Mouse (Mus musculus): ENCODE data around the gene Scamp5.
A peak's percentile ranks its signal among the peaks of the same experiment; 100 is the strongest.
"Not testable (repeated sequence)": the region's sequence is repeated elsewhere in the genome, so short reads cannot be mapped to it uniquely, and the experiment has no call there.

The Scamp5 gene

DNA sequence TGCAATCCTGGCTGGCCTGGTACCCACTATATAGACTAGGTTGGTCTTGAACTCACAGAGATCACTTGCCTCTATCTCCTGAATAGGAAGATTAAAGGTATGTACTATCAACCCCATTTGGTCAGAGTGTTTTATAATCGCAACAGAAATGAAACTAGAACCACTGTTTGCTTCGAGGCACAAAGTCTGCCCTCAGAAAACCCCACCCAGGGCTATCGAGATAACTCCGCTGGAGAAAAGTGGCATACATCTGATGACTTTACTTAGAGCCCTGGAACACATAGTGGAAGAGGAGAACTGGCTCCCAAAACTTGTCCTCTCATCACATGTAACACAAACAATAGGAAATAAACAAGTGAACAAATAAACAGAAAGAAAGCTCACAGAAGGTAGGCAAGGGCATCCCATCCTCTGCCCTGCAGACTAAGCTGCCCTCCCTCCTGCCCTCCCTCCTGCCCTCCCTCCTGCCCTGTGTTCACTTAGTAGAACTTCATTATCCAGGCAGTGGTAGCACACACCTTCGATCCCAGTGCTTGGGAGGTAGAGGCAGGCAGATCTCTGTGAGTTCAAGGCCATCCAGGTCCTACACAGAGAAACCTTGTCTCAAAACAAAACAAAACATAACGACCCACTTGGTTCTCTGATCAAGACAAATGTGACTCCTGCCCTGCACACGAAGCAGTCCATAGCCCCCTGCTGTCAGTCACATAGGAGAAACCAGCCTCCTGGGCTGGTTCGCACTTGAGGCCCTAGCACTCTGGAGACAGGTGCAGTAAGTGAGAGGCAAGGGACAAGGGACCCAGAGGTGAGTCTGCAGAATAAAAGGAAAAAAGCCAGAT lies 15.0 kb downstream of the Scamp5 start:
- DNase-seq (ENCODE audit: low read depth, low spot score): no peak

DNA sequence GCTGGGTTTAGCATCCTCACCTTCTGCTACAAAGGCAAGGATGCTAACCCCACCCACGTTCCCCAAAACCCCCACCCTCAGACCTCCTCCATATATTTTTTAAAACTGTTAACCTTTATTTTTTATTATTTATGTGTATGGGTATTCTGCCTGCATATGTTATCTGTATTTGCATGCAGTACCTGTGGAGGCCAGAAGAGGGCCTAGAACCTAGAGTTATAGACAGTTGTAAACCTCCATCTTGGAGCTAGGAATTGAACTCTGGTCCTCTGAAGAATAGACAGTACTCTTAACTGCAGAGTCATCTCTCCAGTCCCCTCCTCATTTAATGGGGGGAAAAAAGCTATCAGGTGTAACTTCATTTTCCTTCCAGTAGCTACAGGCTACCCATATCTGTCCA lies 18.1 kb downstream of the Scamp5 start:
- no peak for DNase-seq (ENCODE audit: low read depth, low spot score)

DNA sequence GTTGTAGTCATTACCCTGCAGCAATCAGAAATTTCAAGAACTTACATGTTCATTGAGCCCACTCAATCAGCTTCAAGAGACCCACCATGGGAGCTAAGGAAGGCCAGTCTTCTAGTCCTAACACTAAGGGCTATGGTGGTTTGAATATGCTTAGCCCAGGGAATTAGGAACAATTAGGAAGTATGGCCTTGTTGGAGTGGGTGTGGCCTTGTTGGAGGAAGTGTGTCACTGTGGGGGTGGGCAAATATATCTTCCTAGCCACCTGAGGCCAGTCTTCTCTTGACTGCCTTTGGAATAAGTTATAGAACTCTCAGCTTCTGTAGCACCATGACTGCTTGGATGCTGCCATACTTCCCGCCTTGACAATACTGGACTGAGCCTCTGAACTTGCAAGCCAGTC lies 27.2 kb downstream of the Scamp5 start:
- DNase-seq (ENCODE audit: low read depth, low spot score): no peak

DNA sequence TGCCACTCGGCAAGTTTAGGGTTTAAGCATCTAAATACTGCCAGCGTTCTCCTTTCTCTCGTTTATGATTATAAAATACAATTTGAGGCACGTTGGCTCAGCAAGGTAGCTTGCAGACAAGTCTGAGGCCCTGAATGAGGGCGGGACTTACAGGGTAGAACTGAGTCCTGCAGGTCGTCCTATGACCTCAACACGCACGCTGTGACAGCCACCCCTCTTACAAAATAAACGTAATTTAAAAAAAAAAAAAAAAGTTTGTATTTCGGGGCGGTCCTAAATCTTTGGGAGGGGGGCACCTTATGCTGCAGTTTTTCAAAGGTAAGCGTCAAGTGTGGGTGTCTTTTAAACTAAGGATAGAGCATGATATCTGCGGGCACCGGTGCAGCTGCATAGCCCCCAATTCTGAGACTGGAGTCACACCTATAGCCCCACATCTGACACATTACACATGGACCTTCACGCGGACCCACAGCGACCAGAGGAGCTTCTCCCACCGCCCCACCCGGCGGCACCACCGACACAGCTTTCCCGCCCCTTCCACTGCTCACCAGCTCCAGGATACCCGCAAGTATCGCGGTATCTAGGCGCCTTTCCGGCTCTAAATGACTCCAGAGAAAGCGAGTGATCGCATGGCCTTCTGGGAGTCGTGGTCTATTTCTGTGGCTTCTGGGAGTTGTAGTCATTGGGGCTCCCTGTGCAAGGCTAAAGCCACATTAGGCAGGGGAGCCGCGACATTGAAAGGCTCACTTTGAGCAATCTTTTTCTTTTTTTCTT lies 28.2 kb downstream of the Scamp5 start, which contains the start of gene Ppcdc:
Gene Ppcdc (minus strand): TSS at position 603 of the 774 bp plus-strand sequence.
- peak; percentile 84 for DNase-seq (ENCODE audit: low read depth, low spot score)

DNA sequence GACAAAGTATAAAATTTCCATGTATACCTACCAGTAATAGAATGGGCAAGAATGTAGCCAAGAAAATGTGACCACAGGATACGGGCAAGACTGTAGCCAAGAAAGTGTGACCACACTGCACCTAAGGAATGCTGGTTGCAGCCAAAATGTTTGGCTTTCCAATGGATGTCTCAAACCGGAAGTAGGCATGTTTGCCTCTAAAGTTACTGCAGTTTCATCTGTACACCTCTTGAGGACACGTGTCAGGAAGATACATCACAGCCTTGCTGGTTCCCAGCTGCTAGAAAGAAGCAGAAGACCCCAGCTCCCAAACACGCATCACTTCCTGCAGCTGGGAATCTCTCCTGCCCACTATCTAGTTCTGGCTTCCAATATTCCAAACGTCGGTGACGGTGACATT lies 28.8 kb downstream of the Scamp5 start:
- DNase-seq (ENCODE audit: low read depth, low spot score): no peak

DNA sequence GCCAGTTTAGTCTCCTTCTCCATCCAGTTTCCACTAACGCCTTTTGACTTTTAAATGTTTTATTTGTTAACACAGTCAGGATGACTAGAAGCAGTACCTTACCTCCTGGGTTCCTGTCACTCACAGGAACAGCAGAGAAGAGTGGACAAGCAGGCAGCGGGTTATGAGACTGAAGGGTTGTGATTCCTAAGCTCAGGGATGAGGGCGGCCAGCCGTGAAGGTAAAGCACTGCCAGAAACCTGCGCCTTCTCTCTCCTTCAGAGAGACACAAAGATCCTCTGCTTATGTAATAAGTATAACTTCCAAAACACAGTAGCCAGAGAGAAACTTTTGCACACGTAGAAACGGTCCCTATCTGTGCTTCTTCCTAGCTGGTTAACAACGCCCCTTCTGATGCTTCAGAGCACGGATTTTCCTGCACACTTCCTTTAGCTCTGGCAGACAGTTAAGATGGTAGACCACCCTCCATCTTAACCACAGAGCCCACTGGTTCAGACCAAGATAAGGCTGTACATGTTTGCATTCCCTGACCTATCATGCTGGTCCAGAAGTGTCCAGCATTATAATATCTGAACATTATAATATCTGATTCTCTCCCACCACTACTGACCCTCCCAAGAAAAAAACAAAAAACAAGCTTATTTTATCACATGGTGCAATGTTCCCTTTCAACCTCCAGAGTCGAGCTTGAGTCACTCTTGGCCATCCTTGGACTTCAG lies 29.8 kb downstream of the Scamp5 start:
- DNase-seq (ENCODE audit: low read depth, low spot score): no peak

DNA sequence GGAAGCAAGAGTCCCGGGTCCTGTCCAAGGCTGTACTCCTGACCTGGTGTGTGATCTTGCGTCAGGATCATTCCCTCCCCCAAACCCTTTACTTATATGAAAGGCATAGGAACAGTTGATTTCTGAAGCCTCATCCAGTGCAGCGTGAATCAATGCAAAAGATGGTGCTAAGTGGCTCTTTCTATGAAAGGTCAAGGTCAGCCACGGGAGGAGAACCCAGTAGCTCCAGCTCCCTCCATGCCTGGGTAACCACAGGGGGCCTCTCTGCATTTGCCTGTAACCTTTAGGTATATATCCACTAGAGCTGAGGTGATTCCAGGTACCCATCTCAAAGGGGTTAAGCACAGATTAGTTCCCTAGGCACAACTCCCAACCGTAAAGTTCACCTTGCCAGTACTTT lies 31.7 kb downstream of the Scamp5 start:
- no peak for DNase-seq (ENCODE audit: low read depth, low spot score)

DNA sequence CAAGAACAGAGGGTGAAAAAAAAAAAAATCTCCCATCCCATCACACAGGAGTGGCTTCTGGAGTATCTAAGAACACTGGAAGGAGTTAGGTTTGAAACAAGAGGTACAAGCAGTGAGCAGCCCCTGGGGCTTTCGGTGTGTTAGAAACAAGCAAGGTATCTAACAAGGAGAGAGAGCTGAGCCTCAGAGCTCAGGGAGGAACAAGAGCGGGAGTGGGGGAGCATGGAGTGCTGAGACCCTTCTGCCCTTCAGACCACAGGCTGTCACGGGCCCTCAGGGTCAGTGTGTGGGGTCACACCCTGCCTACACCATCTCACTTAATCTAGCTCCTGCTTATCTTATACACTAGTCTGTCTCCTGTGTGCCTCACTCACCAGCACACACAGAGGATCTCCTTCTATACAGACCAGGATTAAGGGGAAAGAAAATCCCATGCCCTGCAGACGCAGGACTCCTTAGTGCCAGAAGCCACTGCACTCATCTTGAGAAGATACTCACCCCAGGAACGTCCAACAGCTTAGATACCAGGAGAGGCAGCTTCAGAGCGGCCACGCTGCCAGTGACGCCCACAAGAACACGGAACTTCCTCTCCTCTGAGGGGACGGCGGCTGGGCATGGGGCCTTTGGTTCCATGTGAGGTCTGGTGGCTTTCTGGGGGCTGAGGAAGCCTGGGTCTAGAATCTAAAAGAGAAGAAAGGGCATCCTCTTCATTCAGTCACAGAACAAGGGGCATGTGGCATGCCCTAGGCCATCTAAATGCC lies 33.3 kb downstream of the Scamp5 start:
- no peak for DNase-seq (ENCODE audit: low read depth, low spot score)

DNA sequence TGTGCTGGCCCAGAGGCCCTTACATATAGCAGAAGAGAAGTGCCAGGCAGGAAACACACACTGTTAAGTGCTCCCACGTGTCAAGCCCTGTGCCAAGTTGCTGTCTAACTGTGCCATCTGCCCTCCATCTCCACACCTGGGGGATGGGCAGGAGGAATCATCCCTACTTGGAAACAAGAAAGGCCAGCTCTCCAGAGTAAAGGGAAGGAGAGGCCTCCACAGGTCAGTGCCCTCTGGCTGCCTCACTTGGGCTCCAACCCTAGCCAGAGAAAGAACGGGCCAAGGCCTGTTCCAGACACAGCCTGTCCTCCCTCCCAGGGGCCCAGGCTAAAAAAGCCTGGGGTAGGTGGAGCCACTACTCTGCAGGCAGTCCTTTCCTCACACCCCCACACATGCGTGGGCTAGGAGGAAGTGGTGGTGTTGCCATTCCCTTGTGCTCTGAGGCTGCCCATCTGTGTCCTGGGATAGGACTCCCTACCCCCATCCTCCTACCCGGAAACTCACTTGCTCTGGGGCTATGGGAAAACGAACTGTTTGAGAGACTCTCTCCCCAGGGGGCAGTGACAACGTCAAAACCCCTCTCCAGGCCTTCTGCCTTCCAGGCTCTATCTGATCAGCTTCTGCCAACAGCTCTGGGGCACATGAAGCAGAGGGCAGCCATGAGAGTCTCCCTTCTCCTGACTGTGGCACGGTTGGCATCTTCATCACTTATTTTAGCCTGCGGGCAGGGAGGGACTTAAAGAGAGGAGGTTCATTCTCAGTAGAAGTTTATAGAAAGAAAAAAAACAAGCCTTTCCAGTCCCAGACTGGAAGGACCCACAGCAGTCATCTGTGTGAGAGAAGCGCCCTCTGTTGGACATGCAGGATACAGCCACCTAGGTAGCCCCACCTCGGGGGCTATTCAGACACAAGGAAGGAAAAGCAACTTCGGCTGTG lies 34.5 kb downstream of the Scamp5 start:
- DNase-seq (ENCODE audit: low read depth, low spot score): no peak

DNA sequence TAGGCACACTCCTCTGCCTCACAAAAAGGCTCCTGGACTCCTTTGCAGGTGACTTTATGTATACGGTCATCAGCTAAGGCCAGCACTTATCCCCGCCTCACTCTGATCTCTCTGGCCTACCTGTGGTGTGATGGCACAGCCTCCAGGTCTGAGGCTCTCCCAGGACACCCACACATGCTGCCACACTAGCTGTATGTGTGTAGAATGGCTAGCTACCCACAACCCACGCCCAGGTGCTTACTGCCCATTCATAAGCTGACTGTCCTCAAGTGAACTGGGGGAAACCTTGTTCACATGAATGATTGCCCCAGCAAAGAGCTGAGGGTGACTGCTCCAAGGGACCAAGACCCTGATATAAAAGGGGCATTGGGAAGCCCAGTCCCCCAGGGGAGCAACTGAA lies 35.4 kb downstream of the Scamp5 start:
- no peak for DNase-seq (ENCODE audit: low read depth, low spot score)

DNA sequence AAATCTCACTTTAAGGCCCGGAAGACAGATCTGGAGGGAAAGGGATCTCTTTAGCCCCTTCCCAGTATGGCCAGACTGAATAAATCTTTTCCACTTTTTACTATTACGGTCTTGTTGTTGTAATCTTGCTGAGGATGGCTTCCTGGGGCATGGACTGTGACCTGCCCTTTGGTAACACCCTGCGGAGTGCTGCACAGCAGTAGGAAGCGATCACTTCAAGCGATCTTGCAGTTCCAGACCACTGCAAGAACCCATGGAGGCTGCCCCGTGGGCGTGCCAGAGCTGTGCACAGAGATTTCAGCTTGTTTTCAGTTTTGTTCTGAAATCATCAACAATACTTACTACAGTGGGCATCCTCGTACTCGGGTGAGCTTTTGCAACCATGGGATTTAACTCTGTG lies 36.7 kb downstream of the Scamp5 start:
- DNase-seq (ENCODE audit: low read depth, low spot score): no peak

DNA sequence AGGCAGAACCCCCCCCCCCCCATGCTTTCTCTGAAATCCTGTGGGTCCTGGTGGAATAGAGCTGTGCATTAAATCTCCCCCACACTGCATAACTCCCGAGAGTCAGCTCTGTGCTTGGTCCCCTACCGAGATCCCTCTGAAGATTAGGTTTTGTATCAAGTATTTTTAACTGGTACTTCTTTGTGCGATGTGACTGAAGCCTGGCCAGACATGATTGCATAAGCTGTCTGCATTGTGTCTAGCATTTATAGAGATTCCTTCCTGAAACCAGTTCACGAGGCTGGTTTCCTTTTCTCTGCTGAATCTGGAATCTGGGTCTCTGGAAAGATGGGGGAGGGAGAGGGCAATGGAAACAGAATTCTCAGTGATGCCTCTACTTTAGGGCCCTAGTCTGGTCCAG lies 39.5 kb downstream of the Scamp5 start:
- DNase-seq (ENCODE audit: low read depth, low spot score): no peak

DNA sequence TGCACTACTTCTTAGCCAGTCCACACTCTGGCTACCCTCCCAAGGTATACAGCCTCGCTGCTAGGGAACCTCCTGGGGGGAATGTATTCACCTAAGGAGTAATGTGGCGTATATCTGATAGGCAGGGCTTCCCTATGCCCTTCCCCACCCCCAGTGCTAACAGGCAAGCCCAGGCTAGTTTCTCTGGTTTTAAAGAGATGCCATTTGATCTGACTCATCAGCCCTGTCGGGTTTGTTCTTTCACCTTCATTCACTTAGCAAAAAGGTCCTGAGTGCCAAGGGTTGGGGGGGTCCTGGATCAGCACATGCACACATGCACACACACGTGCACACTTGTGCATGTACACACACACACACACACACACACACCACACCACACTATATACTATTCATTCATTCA lies 39.9 kb downstream of the Scamp5 start:
- DNase-seq (ENCODE audit: low read depth, low spot score): no peak

DNA sequence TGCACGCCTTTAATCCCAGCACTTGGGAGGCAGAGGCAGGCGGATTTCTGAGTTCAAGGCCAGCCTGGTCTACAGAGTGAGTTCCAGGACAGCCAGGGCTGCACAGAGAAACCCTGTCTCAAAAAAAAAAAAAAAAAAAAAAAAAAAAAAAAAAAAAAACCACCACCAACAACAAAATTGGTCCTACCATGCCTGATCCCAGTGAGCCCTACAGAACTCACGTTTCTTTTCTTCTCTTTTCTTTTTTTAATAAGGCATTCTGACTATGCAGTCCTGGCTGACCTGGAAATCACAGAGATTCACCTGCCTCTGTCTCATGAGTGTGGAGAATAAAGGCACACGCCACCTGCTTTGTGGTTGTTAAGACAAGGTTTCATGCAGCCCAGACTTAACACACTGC lies 40.7 kb downstream of the Scamp5 start:
- DNase-seq (ENCODE audit: low read depth, low spot score): not testable (repeated sequence)

DNA sequence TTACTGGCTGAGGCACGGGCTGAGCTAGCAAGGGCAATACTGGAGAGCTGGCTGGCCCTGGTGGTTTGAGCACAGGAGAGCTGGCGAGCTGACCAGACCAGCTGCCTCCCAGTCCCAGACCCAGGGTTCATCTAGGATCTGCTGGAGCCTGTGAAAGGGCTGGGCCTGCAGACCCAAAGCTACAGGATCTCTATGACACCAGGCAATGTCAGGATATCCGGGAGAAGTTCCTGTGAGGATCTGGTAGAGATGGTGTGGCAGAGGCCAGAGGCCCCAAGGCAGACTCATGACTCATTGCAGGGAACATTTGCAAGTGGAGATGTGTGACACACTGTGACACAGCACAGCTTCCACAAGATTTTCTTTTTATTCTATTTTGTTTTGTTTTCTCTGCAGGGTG lies 42.7 kb downstream of the Scamp5 start:
- DNase-seq (ENCODE audit: low read depth, low spot score): no peak

DNA sequence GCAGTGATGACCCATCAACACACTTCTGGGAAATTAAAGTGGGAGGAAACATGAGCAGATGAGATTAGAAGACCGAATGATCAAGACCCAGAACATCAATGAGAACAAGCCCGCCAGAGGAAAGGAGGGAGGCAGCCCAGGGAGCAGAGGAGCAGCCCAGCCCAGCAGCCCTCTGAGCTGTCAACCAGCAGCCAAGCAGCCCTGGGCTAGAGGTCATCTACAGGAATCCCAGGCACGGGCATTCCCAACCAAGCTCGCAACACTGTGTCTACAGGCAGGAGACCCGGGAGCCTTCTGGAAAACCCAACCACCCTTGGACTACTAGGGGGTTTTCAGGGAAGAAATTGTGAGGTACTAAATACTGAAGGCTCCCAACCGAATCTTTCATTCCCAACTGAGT lies 43.8 kb downstream of the Scamp5 start:
- DNase-seq (ENCODE audit: low read depth, low spot score): no peak

DNA sequence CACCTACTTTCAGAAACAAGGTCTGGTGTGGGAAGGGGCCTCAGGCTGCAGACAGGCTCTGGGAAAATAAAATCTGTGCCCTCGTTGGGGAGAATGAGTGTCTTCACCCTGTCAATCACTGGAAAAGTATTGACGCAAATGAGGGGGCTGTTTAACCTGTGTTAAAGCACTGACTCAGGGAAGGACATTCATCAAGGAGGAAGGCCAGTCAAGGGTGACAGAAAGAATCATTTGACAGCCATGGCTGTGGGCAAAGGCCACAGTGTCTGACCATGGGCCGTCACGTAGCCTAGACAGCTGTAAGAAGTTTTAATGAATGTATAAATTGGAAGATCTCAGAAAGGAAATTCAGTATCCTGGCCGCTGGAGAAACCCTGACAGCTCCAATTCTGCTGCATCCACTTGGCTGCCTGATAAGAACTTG lies 46.2 kb downstream of the Scamp5 start:
- DNase-seq (ENCODE audit: low read depth, low spot score): no peak

DNA sequence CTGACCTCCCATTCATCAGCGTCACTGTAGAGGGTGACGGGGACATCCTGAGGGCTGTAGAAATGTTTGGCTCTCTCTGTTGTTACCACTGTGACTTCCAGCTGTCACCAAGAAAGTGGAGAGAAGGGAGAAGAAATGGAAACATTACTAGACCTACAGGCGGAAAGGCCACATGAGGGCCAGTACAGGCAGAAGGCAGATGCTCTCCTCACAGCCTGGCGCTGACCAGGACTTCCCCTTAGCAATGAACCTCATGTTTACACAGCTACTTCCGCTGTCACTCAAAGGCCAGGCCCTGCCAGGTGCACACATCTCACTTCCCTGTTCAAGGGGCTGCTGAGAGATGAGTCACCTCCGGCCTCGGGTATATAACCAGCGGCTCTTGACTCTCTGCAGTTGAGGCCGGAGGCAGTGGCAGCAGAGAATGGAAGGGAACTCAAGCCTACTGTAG lies 46.7 kb downstream of the Scamp5 start:
- no peak for DNase-seq (ENCODE audit: low read depth, low spot score)

DNA sequence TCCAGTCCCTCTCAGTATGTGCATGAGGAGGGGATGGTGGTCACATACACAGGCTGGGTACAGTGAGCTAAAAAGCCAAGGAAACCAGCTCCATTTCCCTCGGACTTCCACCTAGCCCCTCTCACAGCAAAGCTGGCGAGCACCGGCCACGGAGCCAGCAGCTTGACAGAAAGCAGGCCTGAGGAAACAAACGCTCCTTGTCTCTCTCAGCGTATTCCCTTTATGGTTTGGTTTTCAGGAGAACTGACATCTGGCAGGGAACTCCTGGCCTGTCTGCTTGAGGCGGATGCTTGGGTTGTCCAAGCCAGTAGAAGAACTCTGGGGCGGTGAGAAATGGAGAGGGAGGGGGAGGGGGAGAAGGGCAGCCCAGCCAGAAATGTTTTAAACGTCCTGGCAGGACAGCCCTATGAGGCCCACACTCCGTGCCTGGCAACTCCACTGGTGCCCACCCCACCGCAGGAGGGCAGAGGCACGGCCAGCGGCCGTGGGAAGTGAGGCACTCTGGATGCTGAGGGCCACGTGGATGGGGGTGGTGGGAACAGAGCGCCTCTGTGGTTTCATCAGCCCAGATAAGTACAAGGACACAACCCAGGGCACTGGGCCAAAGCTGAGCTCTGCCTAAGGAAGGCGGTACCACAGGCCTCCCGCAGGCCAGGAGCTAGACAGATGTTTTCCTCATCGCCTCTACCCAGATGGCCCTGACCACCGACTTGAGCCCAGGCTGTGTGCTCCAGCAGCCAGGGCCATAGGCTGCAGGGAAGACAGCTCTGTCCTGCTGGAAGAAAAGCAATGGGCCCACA lies 47.3 kb downstream of the Scamp5 start:
- no peak for DNase-seq (ENCODE audit: low read depth, low spot score)

All from WW6 (cell line).